Mouse (Mus musculus): ENCODE measurements around the gene Ostf1. TPM values are rescaled to one million over a fixed set of nuclear protein-coding genes. Genes with fewer than 3 reads are reported as not detected.

The Ostf1 gene
- total RNA-seq (2014; fragmentation: Nextera tagmentation) (88.0 and 114 TPM in 2 replicates), total RNA-seq (2017) (322 and 331 TPM in 2 replicates), polyA plus RNA-seq (2012) (281 and 378 TPM in 2 replicates)

- ATAC-seq (ENCODE audit: extremely low read depth, insufficient number of reproducible peaks, low FRiP score, poor library complexity, severe bottlenecking) (peak; percentile 92), DNase-seq (ENCODE audit: low spot score) (peak; percentile 97)
- peak within 1 kb of the TSS; percentile 99 for H3K4me3 ChIP-seq (ENCODE audit: low read depth, low read length)
- no peaks in the 10 kb centered on the region for H3K9me3 ChIP-seq (replicated peaks)
- no peaks in the 10 kb centered on the region for H3K27me3 ChIP-seq (ENCODE audit: insufficient read depth, low read length)
- peaks cover 34% of the 10 kb centered on the region for H3K4me1 ChIP-seq (ENCODE audit: insufficient read depth, low read depth, low read length)
- peaks cover 27% of the 10 kb centered on the region for H3K36me3 ChIP-seq (replicated peaks)
- no peak for TF ChIP-seq GATA1 (IDR thresholded peaks at IDR 0.05; ENCODE audit: borderline replicate concordance, low read length)
Observed at GRCm38 (mm10) chr19:18631644-18632219, at the start of gene Ostf1, which contains the start of gene Nmrk1. Gene Ostf1 (minus strand): TSS chr19:18631823. Gene Nmrk1 (plus strand): TSS chr19:18631950.

- Histone ChIP-seq H3K9me3 (replicated peaks) (no peaks in the 10 kb centered on the region), H3K4me1 (ENCODE audit: insufficient read depth, low read depth, low read length) (peaks cover 42% of the 10 kb centered on the region), H3K36me3 (replicated peaks) (peaks cover 30% of the 10 kb centered on the region), H3K27me3 (ENCODE audit: insufficient read depth, low read length) (no peaks in the 10 kb centered on the region), H3K4me3 (ENCODE audit: low read depth, low read length) (peak overlapping the region; percentile 84; the same call in 1 of the 2 replicates)
- DNase-seq (ENCODE audit: low spot score), result no peak
- TF ChIP-seq TAL1 (conservative IDR thresholded peaks at IDR 0.05; ENCODE audit: low read depth, low read length) (no peak), POLR2AphosphoS5 (IDR thresholded peaks at IDR 0.05; ENCODE audit: insufficient replicate concordance, low read depth, low read length) (no peak), GATA2 (IDR thresholded peaks at IDR 0.05; ENCODE audit: borderline replicate concordance, low read depth, low read length) (no peak), CTCF (IDR thresholded peaks at IDR 0.05; ENCODE audit: low read depth, low read length) (no peak), GATA1 (IDR thresholded peaks at IDR 0.05; ENCODE audit: borderline replicate concordance, low read length) (no peak)
- no peak for ATAC-seq (ENCODE audit: extremely low read depth, insufficient number of reproducible peaks, low FRiP score, poor library complexity, severe bottlenecking)
Observed at GRCm38 (mm10) chr19:18673116-18673515, 41.5 kb upstream of the Ostf1 start.

GRCm38 (mm10) chr19:18672498-18672897 lies 40.9 kb upstream of the Ostf1 start:
- Histone ChIP-seq H3K4me3 (ENCODE audit: low read depth, low read length) (peak overlapping the region; percentile 84), H3K9me3 (replicated peaks) (no peaks in the 10 kb centered on the region), H3K36me3 (replicated peaks) (peaks cover 24% of the 10 kb centered on the region), H3K27me3 (ENCODE audit: insufficient read depth, low read length) (no peaks in the 10 kb centered on the region), H3K4me1 (ENCODE audit: insufficient read depth, low read depth, low read length) (peaks cover 44% of the 10 kb centered on the region)
- ATAC-seq (ENCODE audit: extremely low read depth, insufficient number of reproducible peaks, low FRiP score, poor library complexity, severe bottlenecking) (no peak), DNase-seq (ENCODE audit: low spot score) (no peak)
- TF ChIP-seq TAL1 (conservative IDR thresholded peaks at IDR 0.05; ENCODE audit: low read depth, low read length) (no peak), GATA1 (IDR thresholded peaks at IDR 0.05; ENCODE audit: borderline replicate concordance, low read length) (no peak), POLR2AphosphoS5 (IDR thresholded peaks at IDR 0.05; ENCODE audit: insufficient replicate concordance, low read depth, low read length) (no peak), GATA2 (IDR thresholded peaks at IDR 0.05; ENCODE audit: borderline replicate concordance, low read depth, low read length) (no peak), CTCF (IDR thresholded peaks at IDR 0.05; ENCODE audit: low read depth, low read length) (no peak)

- no peak for ATAC-seq (ENCODE audit: extremely low read depth, insufficient number of reproducible peaks, low FRiP score, poor library complexity, severe bottlenecking)
- Histone ChIP-seq H3K36me3 (replicated peaks) (peaks cover 20% of the 10 kb centered on the region), H3K27me3 (ENCODE audit: insufficient read depth, low read length) (no peaks in the 10 kb centered on the region), H3K4me1 (ENCODE audit: insufficient read depth, low read depth, low read length) (peaks cover 48% of the 10 kb centered on the region), H3K4me3 (ENCODE audit: low read depth, low read length) (peak overlapping the region; percentile 84), H3K9me3 (replicated peaks) (no peaks in the 10 kb centered on the region)
- TF ChIP-seq POLR2AphosphoS5 (IDR thresholded peaks at IDR 0.05; ENCODE audit: insufficient replicate concordance, low read depth, low read length) (no peak), GATA2 (IDR thresholded peaks at IDR 0.05; ENCODE audit: borderline replicate concordance, low read depth, low read length) (no peak)
- DNase-seq (ENCODE audit: low spot score), result no peak
Observed at GRCm38 (mm10) chr19:18671056-18671741, 39.6 kb upstream of the Ostf1 start.

- DNase-seq (ENCODE audit: low spot score), result peak; percentile 75
- ATAC-seq (ENCODE audit: extremely low read depth, insufficient number of reproducible peaks, low FRiP score, poor library complexity, severe bottlenecking), result peak; percentile 95
- Histone ChIP-seq H3K27me3 (ENCODE audit: insufficient read depth, low read length) (no peaks in the 10 kb centered on the region), H3K4me1 (ENCODE audit: insufficient read depth, low read depth, low read length) (peaks cover 43% of the 10 kb centered on the region), H3K36me3 (replicated peaks) (peaks cover 14% of the 10 kb centered on the region), H3K4me3 (ENCODE audit: low read depth, low read length) (peak within 1 kb of the TSS; percentile 84), H3K9me3 (replicated peaks) (no peaks in the 10 kb centered on the region)
- TF ChIP-seq GATA2 (IDR thresholded peaks at IDR 0.05; ENCODE audit: borderline replicate concordance, low read depth, low read length), result no peak
- TF ChIP-seq GATA1 (IDR thresholded peaks at IDR 0.05; ENCODE audit: borderline replicate concordance, low read length), result no peak
- TF ChIP-seq POLR2AphosphoS5 (IDR thresholded peaks at IDR 0.05; ENCODE audit: insufficient replicate concordance, low read depth, low read length), result no peak
- TF ChIP-seq TAL1 (conservative IDR thresholded peaks at IDR 0.05; ENCODE audit: low read depth, low read length), result no peak
- TF ChIP-seq CTCF (IDR thresholded peaks at IDR 0.05; ENCODE audit: low read depth, low read length), result no peak
Observed at GRCm38 (mm10) chr19:18670608-18671007, 39.0 kb upstream of the Ostf1 start, which contains the start of gene Carnmt1. Gene Carnmt1 (plus strand): TSS chr19:18670764.

GRCm38 (mm10) chr19:18669551-18669950 lies 37.9 kb upstream of the Ostf1 start:
- TF ChIP-seq POLR2AphosphoS5 (IDR thresholded peaks at IDR 0.05; ENCODE audit: insufficient replicate concordance, low read depth, low read length) (no peak), TAL1 (conservative IDR thresholded peaks at IDR 0.05; ENCODE audit: low read depth, low read length) (no peak), CTCF (IDR thresholded peaks at IDR 0.05; ENCODE audit: low read depth, low read length) (no peak), GATA1 (IDR thresholded peaks at IDR 0.05; ENCODE audit: borderline replicate concordance, low read length) (no peak), GATA2 (IDR thresholded peaks at IDR 0.05; ENCODE audit: borderline replicate concordance, low read depth, low read length) (no peak)
- no peaks in the 10 kb centered on the region for H3K27me3 ChIP-seq (ENCODE audit: insufficient read depth, low read length)
- no peak overlapping the region for H3K4me3 ChIP-seq (ENCODE audit: low read depth, low read length)
- H3K4me1 ChIP-seq (ENCODE audit: insufficient read depth, low read depth, low read length), result peaks cover 41% of the 10 kb centered on the region
- ATAC-seq (ENCODE audit: extremely low read depth, insufficient number of reproducible peaks, low FRiP score, poor library complexity, severe bottlenecking) (no peak), DNase-seq (ENCODE audit: low spot score) (no peak)
- H3K9me3 ChIP-seq (replicated peaks), result no peaks in the 10 kb centered on the region
- peaks cover 8% of the 10 kb centered on the region for H3K36me3 ChIP-seq (replicated peaks)
